Mouse (Mus musculus) limb, embryonic 15.5 days (tissue): ENCODE measurements around the gene Pla2g4c. TPM values are rescaled to one million over a fixed set of nuclear protein-coding genes. Genes with fewer than 3 reads are reported as not detected.
A peak's percentile ranks its signal among the peaks of the same experiment; 100 is the strongest.

Experiments used
- ATAC-seq: fragments of 200-750 bp; cut with Nextera tagmentation; 2 replicates; pipeline ENCODE4 v1.8.0; 2017; ENCODE audit warnings: low read depth, moderate TSS enrichment; ENCODE audit not compliant: insufficient number of reproducible peaks, low FRiP score, low TSS enrichment
- H3K27ac ChIP-seq: fragments of 300-500 bp; sonication (generic); 2 replicates; pipeline ENCODE4 v1.5.1; 2015; ENCODE audit warnings: moderate library complexity, mild to moderate bottlenecking, inconsistent platforms
- H3K27me3 ChIP-seq: fragments of 300-500 bp; sonication (generic); 2 replicates; pipeline ENCODE4 v1.6.1; 2015; ENCODE audit warnings: inconsistent platforms
- H3K36me3 ChIP-seq: fragments of 300-500 bp; sonication (generic); 2 replicates; pipeline ENCODE4 v1.6.1; 2015; ENCODE audit warnings: inconsistent platforms
- H3K4me1 ChIP-seq: fragments of 300-500 bp; sonication (generic); 2 replicates; pipeline ENCODE4 v1.6.1; 2015; ENCODE audit warnings: inconsistent platforms
- H3K4me2 ChIP-seq: fragments of 300-500 bp; sonication (generic); 2 replicates; pipeline ENCODE4 v1.6.1; 2015; ENCODE audit warnings: mild to moderate bottlenecking, inconsistent platforms
- H3K4me3 ChIP-seq: fragments of 300-500 bp; sonication (generic); 2 replicates; pipeline ENCODE4 v1.5.1; 2015; ENCODE audit warnings: mild to moderate bottlenecking, inconsistent platforms
- H3K9ac ChIP-seq: fragments of 300-500 bp; sonication (generic); 2 replicates; pipeline ENCODE4 v1.6.1; 2015; ENCODE audit warnings: inconsistent platforms
- H3K9me3 ChIP-seq: fragments of 300-500 bp; sonication (generic); 2 replicates; pipeline ENCODE4 v1.6.1; 2016; ENCODE audit warnings: inconsistent platforms
- WGBS: fragments of 180-500 bp; shearing (Covaris S2); methylation state at CpG from one replicate; pipeline ENCODE4 v1.1.7; 2015; 5-methylcytosine and 5-hydroxymethylcytosine counted together
- polyA plus RNA-seq: library from polyadenylated mRNA; unstranded; fragments of >200 nt; fragmentation: Nextera tagmentation; extraction: Ambion mirVana; gene quantifications from 2 replicates; pipeline ENCODE4 v1.2.1, GENCODE M21; 2015

Pla2g4c gene
- polyA plus RNA-seq, 1 experiment from 2014 or later, result 0.90 TPM

DNA sequence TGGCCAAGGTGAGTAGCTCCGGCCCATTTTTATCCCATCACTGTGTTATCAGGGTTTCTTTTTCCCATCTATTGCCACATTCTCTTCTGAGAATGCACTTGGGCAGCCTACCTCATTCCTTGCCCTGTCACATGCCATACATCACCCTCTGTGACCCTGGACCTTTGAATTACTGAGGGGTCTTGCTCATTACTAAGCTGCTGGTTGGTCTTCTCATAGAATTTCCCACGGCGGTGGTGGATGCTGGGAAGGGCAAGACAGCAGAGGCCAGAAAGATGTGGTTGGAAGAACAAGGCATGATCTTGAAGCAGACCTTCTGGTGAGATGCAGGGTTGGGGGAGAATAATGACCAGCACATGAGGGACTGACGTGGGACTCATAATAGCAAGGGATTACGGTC is 25.6 kb upstream of the Pla2g4c start:
- H3K36me3 ChIP-seq, result peaks cover 92% of the 10 kb centered on the region
- H3K4me1 ChIP-seq, result no peaks in the 10 kb centered on the region
- H3K4me3 ChIP-seq, result no peak overlapping the region
- H3K9ac ChIP-seq, result no peak overlapping the region
- ATAC-seq, result no peak
- no peak overlapping the region for H3K27ac ChIP-seq
- WGBS, result 89% methylated on average over 5 of the region's 5 CpGs
- H3K27me3 ChIP-seq, result no peaks in the 10 kb centered on the region
- H3K4me2 ChIP-seq, result no peak overlapping the region
- H3K9me3 ChIP-seq, result no peaks in the 10 kb centered on the region

DNA sequence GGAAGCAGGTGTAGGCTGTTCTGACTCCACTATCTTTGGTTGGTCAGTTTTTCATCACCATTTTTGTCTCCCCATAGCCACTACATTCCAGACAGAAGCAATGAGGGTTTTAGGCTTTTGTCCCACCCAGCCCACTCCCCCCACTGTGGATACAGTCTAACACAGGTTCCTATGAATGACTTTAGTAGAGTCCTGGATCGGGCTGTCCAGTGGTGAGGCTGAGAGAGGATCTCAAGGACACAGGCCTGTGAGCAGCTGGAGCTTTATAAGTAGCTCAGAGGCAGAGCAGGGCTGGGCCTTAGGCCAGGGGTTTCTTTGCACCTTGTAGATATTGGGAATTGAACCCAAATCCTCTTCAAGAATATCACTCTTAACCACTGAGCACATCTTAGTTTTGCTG is 22.8 kb upstream of the Pla2g4c start:
- no peak for ATAC-seq

DNA sequence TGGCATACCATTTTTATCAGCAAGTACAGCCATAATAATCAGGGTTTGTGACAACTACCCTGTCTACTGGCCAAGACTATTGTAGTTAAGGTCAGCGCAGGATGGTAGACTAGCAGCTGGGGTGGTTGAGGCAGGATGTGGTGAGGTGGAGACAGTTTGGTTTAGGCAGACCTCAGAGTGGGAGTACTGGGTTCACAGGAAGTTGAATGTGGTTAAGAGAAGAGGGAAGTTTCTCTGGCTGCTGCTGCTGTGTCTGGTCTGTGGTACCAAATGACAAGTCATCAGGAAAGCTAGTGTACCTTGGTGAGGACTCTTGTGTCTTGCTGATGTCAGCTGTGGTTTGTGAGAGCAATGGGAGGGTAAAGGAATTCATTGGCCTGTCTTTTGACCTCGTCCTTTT is 21.7 kb upstream of the Pla2g4c start:
- H3K9me3 ChIP-seq, result no peaks in the 10 kb centered on the region
- 90% methylated on average over 2 of the region's 2 CpGs for WGBS
- ATAC-seq, result no peak
- no peaks in the 10 kb centered on the region for H3K4me1 ChIP-seq
- no peaks in the 10 kb centered on the region for H3K27me3 ChIP-seq
- no peak overlapping the region for H3K9ac ChIP-seq
- no peak overlapping the region for H3K4me3 ChIP-seq
- H3K27ac ChIP-seq, result no peak overlapping the region
- H3K4me2 ChIP-seq, result no peak overlapping the region
- peaks cover 84% of the 10 kb centered on the region for H3K36me3 ChIP-seq

More for the DNA sequence above, 22.8 kb upstream of the Pla2g4c start:
- Histone ChIP-seq H3K36me3 (peaks cover 86% of the 10 kb centered on the region), H3K9ac (no peak overlapping the region), H3K27me3 (no peaks in the 10 kb centered on the region), H3K4me3 (no peak overlapping the region), H3K9me3 (no peaks in the 10 kb centered on the region), H3K27ac (no peak overlapping the region), H3K4me1 (no peaks in the 10 kb centered on the region), H3K4me2 (no peak overlapping the region)
- 96% methylated on average over 1 of the region's 1 CpGs for whole genome bisulfite sequencing

DNA sequence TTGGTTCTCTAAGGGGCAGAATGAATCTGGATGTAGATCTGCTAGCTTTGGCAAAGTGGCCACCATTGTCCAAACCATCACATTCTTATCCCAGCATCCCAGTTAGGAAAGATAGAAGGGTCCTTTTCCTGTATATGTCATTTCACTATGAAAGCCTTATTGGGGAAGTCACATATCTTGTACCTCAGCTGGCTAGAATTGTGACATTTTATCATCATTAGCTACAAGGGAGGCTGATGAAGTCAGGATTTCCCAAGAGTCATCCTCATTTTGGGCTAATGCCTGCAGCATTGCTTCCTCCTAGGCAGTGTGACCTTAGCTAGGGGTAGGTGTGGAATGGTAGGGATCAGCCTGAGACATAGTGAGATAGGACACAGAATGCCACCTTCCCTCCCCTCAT is 21.1 kb upstream of the Pla2g4c start:
- Histone ChIP-seq H3K27ac (no peak overlapping the region), H3K36me3 (peaks cover 87% of the 10 kb centered on the region), H3K4me3 (no peak overlapping the region), H3K9ac (no peak overlapping the region), H3K4me2 (no peak overlapping the region), H3K27me3 (no peaks in the 10 kb centered on the region), H3K4me1 (no peaks in the 10 kb centered on the region), H3K9me3 (no peaks in the 10 kb centered on the region)
- no peak for ATAC-seq

DNA sequence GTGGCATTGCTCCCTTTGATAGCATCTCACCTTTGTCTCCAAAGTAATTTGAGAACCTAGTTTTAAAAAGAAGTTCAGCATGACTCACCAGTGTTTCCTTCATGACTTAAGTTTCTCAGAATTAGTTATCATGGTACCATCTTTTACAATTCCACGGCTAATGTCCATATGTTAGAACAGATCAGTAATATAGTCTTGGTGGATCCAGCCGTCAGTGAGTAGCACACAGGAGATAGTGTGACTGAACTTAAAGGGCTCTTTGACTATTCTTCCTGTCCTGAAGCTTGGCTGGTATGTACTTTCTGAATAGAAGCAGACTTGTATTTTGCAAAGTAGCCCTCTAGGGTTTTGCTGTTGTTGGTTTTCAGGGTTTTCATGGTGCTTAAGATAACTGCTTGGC is 15.0 kb upstream of the Pla2g4c start:
- no peak overlapping the region for H3K4me2 ChIP-seq
- ATAC-seq, result no peak
- H3K4me3 ChIP-seq, result no peak overlapping the region
- WGBS, result 90% methylated on average over 2 of the region's 2 CpGs
- no peak overlapping the region for H3K27ac ChIP-seq
- no peaks in the 10 kb centered on the region; the same call in 1 of the 2 replicates for H3K9me3 ChIP-seq
- peaks cover 77% of the 10 kb centered on the region for H3K36me3 ChIP-seq
- no peak overlapping the region for H3K9ac ChIP-seq
- H3K27me3 ChIP-seq, result no peaks in the 10 kb centered on the region
- no peaks in the 10 kb centered on the region for H3K4me1 ChIP-seq

DNA sequence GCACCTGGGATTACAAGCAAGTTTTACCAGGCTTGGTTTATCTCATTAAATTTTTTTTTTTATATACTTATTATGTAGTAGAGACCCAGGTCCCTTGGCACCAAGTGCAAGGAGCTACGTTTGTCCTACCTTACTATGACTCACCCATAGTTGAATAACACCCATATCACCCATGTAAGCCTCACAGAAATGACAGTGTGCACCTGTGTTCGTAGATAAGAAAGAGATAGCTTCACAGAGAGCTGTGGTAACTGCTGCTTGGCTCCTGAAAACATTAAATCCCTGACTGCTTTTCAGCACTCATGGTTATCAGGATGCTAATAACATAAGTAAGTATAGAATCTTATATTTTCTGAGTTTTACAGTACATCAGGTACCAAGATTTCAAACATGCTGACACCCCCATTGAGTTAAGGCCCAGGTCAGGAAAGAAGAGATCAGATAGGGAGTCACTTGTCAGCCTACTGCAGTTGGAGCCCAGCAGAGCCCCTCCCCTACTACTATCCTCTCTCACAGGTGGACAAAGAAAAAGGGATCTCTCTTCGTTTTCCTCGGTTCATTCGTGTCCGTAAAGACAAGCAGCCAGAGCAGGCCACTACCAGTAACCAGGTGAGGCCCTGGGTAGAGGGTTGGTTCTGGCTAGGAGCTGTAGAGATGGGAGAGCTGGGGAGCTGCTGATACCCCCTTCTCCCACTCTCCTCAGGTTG is 13.8 kb upstream of the Pla2g4c start:
- Histone ChIP-seq H3K27me3 (no peaks in the 10 kb centered on the region), H3K4me2 (no peak overlapping the region), H3K9me3 (no peaks in the 10 kb centered on the region; the same call in 1 of the 2 replicates), H3K36me3 (peaks cover 71% of the 10 kb centered on the region), H3K9ac (no peak overlapping the region), H3K4me1 (no peaks in the 10 kb centered on the region), H3K27ac (no peak overlapping the region), H3K4me3 (no peak overlapping the region)
- ATAC-seq, result no peak
- WGBS, result 91% methylated on average over 6 of the region's 6 CpGs

DNA sequence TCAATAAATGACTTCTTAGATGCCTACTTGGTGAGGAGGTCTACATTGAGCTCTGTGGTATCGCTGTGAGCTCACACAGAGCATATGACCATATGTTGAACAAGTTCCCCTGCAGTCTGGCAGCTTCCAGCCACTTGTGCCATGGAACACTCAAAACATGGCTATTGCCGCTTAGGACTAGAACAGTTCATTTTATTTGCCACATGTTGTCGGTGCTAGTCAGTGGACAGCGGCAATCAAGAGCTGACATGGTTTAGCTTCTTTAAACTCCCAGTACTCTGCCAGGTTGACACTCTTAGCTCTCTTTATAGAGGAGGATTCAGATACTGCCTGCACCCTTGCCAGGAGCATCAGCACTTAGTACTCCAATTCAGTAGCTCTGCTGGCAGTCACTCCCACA is 13.1 kb upstream of the Pla2g4c start:
- no peak overlapping the region for H3K4me2 ChIP-seq
- no peak overlapping the region for H3K9ac ChIP-seq
- H3K36me3 ChIP-seq, result peaks cover 63% of the 10 kb centered on the region
- H3K27me3 ChIP-seq, result no peaks in the 10 kb centered on the region
- no peak for ATAC-seq
- H3K4me1 ChIP-seq, result no peaks in the 10 kb centered on the region
- WGBS, result 98% methylated on average over 4 of the region's 4 CpGs
- H3K27ac ChIP-seq, result no peak overlapping the region
- no peaks in the 10 kb centered on the region; the same call in 1 of the 2 replicates for H3K9me3 ChIP-seq
- no peak overlapping the region for H3K4me3 ChIP-seq

DNA sequence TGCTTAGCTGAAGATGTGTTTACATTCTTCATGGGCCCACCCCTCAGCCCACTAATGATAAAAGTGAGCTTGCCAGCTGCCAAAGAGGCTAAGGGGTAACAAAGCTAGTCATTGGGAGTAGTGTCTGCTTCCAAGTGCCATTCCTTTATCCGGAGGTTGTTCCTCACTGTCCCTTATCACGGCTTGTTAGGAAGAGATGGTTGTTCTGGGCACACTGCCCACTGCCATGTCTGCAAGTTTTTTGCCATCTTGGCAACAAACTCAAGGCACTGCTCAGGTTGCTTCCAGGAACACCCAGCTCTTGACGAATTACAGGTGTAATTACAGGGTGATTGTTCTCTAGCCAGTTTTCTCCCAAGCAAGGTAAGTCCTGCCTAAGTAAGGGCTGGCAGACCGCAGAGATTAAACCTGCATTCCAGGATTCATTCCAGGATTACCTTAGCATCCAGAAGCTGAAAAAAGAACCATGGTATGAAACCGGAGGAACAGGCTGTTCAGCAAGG is 10.3 kb upstream of the Pla2g4c start:
- Histone ChIP-seq H3K4me1 (no peaks in the 10 kb centered on the region), H3K9me3 (no peaks in the 10 kb centered on the region; the same call in 1 of the 2 replicates), H3K27me3 (no peaks in the 10 kb centered on the region), H3K9ac (no peak overlapping the region), H3K36me3 (peaks cover 39% of the 10 kb centered on the region), H3K27ac (peak overlapping the region; percentile 24; the same call in 1 of the 2 replicates), H3K4me2 (no peak overlapping the region), H3K4me3 (no peak overlapping the region)
- 57% methylated on average over 5 of the region's 5 CpGs for WGBS
- ATAC-seq, result no peak

DNA sequence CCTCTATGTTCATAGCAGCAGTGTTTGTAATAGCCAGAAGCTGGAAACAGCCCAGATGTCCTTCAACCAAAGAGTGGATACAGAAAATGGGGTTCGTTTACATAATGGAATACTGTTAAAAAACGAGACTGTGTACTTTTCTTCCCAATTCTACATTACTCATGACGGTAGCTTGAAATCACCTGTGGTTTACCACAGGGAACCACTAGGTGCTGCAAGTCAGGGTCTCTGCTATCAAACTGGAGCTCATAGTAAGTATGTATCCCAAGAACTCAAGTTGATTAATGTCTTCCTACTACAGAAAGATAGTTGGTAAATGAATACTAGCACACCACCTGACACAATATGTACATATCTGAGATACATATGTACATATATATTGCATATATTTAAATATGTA is 3.0 kb upstream of the Pla2g4c start:
- 80% methylated on average over 3 of the region's 3 CpGs for WGBS
- Histone ChIP-seq H3K4me1 (no peaks in the 10 kb centered on the region), H3K9me3 (no peaks in the 10 kb centered on the region), H3K36me3 (no peaks in the 10 kb centered on the region), H3K4me2 (no peak overlapping the region), H3K4me3 (no peak overlapping the region), H3K27ac (no peak overlapping the region), H3K27me3 (no peaks in the 10 kb centered on the region), H3K9ac (no peak overlapping the region)
- ATAC-seq, result no peak

DNA sequence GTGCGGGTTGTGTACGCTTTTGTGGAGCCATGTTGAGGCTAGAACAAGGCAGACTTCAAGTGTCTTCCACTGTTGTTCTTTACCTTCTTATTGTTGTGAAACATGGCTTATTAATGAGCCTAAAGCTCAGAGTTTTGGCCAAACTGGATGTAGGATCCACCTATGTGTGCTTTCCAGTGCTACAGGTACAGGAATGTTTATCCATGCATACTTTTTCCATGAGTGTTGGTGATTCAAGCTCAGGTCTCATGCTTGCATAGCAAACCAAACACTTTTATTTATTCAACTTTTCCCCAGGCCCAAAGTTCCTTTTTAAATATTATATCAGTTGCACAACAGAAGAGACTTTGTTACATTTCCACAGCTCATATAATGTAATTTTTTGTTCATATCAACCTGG is 6.1 kb downstream of the Pla2g4c start:
- WGBS, result 97% methylated on average over 2 of the region's 2 CpGs
- Histone ChIP-seq H3K9me3 (no peaks in the 10 kb centered on the region), H3K4me1 (no peaks in the 10 kb centered on the region), H3K4me3 (no peak overlapping the region), H3K36me3 (no peaks in the 10 kb centered on the region; the same call in 1 of the 2 replicates), H3K4me2 (no peak overlapping the region), H3K27me3 (no peaks in the 10 kb centered on the region), H3K9ac (no peak overlapping the region), H3K27ac (no peak overlapping the region)
- ATAC-seq, result no peak

DNA sequence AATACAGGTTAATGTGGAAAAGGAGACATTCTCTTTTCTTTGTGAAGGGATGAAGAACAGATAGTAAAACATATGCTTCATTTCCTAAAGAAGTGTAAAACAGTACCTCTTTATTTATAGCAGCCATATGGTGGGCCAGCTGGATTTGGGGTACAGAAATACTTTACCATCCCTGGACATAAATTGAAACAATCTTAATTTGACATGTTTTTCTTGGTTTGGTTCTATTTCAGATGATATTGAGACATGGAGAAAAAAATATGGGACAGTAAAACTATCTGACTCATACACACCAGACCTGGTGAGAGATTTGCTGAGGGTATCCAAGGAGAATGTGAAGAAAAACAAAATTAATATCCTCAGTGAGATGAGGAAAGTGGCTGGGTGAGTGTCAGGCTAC is 31.5 kb downstream of the Pla2g4c start:
- no peaks in the 10 kb centered on the region for H3K27me3 ChIP-seq
- no peak overlapping the region for H3K9ac ChIP-seq
- no peaks in the 10 kb centered on the region for H3K4me1 ChIP-seq
- no peak overlapping the region for H3K27ac ChIP-seq
- no peak for ATAC-seq
- no peak overlapping the region for H3K4me2 ChIP-seq
- no peaks in the 10 kb centered on the region for H3K9me3 ChIP-seq
- H3K4me3 ChIP-seq, result no peak overlapping the region
- peaks cover 11% of the 10 kb centered on the region for H3K36me3 ChIP-seq

DNA sequence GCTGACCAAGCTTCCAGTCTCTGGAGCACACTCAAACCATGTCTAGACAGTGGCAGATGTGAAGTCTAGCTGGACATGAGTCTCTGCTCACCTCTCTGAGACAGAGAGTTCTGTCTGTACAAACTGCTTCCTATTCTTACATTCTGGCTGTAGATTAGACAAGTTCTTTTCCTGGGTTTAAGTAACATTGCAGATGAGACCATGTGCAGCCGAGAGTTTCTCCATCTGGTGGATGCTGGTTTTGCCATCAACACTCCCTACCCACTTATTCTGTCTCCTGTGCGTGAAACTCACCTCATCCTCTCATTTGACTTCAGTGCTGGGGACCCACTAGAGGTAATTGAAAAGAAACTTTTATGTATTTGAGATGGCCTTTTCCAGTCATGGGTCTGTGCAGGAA is 56.1 kb downstream of the Pla2g4c start:
- no peak overlapping the region for H3K4me2 ChIP-seq
- no peak overlapping the region for H3K4me3 ChIP-seq
- no peak for ATAC-seq
- no peaks in the 10 kb centered on the region for H3K9me3 ChIP-seq
- H3K4me1 ChIP-seq, result no peaks in the 10 kb centered on the region
- H3K27me3 ChIP-seq, result no peaks in the 10 kb centered on the region
- no peak overlapping the region for H3K27ac ChIP-seq
- no peak overlapping the region for H3K9ac ChIP-seq
- 79% methylated on average over 2 of the region's 2 CpGs for WGBS
- no peaks in the 10 kb centered on the region for H3K36me3 ChIP-seq

DNA sequence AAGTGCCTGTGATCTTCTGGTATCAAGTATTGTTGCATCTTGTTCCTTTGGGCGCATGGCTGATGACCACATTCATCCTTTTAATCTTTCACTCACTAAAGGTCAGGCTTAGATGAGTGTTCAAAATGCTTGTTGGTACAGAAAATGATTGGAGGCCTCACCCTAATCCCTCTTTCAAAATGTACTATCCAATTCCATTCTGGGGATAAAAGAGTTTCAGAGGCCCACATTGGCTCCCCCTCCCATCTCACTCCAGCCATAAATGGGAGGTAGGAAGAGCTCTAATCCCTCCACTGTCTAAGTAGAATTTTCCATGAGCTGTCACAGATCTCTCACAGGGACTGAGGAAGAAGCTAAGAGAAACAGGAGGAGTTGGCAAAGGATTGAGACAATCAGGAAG is 73.4 kb downstream of the Pla2g4c start, which contains the start of gene Cabp5:
TSS of gene Cabp5 (plus strand) at position 301 of the 400 bp plus-strand sequence.
- Histone ChIP-seq H3K27me3 (no peaks in the 10 kb centered on the region), H3K4me2 (no peak within 1 kb of the TSS), H3K4me3 (no peak within 1 kb of the TSS), H3K27ac (no peak within 1 kb of the TSS), H3K9ac (no peak within 1 kb of the TSS), H3K4me1 (no peaks in the 10 kb centered on the region), H3K9me3 (no peaks in the 10 kb centered on the region), H3K36me3 (no peaks in the 10 kb centered on the region)
- WGBS, result 86% methylated on average over 1 of the region's 1 CpGs
- ATAC-seq, result no peak
